Mouse (Mus musculus) left cerebral cortex, adult 8-10 months (tissue): Measurements from ENCODE around the gene Txnip. TPM values are rescaled to one million over a fixed set of nuclear protein-coding genes. Genes with fewer than 3 reads are reported as not detected.

Experiments
- total RNA-seq, 4 experiments: library from RNA; stranded (reverse); gene quantifications; 2 replicates each; pipeline ENCODE4 v1.2.4; 2022

The Txnip gene
- total RNA-seq, 4 experiments from 2014 or later, result 21.7 to 37.3 (median 26.8) TPM

Other genes starting within 250 kb of the Txnip start
- gene BC107364, start 105.7 kb upstream of the Txnip start, total RNA-seq, result not detected
- gene Hfe2, start 32.8 kb upstream of the Txnip start, total RNA-seq, result 1 to 10 TPM; 1.4 to 2.0 (median 1.7) TPM
- gene Gm16253, start 19.0 kb downstream of the Txnip start, total RNA-seq, result not detected
- gene Polr3gl, start 36.2 kb downstream of the Txnip start, total RNA-seq, result 10 to 100 TPM; 22.8 to 26.6 (median 24.3) TPM
- 10 to 100 TPM; 60.4 to 65.0 (median 61.0) TPM for gene Ankrd34a, start 38.7 kb downstream of the Txnip start, total RNA-seq
- gene Lix1l, start 43.2 kb downstream of the Txnip start, total RNA-seq, result 10 to 100 TPM; 20.3 to 22.9 (median 21.9) TPM
- 10 to 100 TPM; 41.8 to 56.2 (median 46.5) TPM for gene Rbm8a, start 72.0 kb downstream of the Txnip start, total RNA-seq
- 10 to 100 TPM; 52.7 to 62.6 (median 54.3) TPM for gene Pex11b, start 77.4 kb downstream of the Txnip start, total RNA-seq
- under 1 TPM in 3 of 4 experiments, not detected in 1; 0.11 to 0.51 (median 0.15) TPM for gene Gm42957, start 77.5 kb downstream of the Txnip start, total RNA-seq
- gene Itga10, start 87.6 kb downstream of the Txnip start, total RNA-seq, result 1 to 10 TPM in 3 of 4 experiments, under 1 TPM in 1; 0.97 to 2.0 (median 1.5) TPM
- gene Ankrd35, start 112.2 kb downstream of the Txnip start, total RNA-seq, result 1 to 10 TPM; 7.2 to 9.0 (median 8.6) TPM
- 10 to 100 TPM; 26.0 to 38.9 (median 31.5) TPM for gene Pias3, start 138.4 kb downstream of the Txnip start, total RNA-seq
- gene Nudt17, start 150.6 kb downstream of the Txnip start, total RNA-seq, result 10 to 100 TPM in 2 of 4 experiments, 1 to 10 TPM in 2; 8.6 to 11.8 (median 10.0) TPM
- 10 to 100 TPM; 24.2 to 27.6 (median 26.6) TPM for gene Polr3c, start 169.7 kb downstream of the Txnip start, total RNA-seq
- 10 to 100 TPM; 62.4 to 66.4 (median 64.4) TPM for gene Rnf115, start 169.7 kb downstream of the Txnip start, total RNA-seq